ENCODE assay signal across 15 mouse cellular contexts in the genomic region with DNA sequence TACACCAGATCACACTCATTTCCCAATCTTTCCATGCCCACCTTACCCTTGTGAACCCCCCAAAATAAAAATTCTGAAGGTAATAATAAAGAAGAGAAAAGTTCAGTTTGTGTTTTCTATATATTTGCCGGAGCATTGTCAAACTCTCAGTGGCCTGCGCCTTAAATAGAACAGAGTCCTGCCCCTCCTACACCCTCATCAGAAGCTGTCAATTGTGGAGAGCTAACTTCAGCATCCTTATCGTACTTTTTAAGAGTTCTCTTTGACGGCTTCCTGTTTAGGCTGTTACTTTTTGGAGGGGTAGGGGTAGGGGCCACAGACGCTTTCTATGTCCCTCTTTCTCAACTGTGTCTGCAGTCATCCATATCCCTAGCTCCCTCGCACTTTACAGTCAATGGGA.
"Had no signal": no experiment of that assay in that cellular context is flagged by ENCODE, and none has a peak within 500 bp of the region (broad histone marks: within the 10 kb centered on the region; RNA-seq: fewer than 3 reads in every experiment).

No protein-coding gene starts in this region.

- H3K4me1 ChIP-seq: limb, embryonic 15.5 days had no signal

- ATAC-seq: liver, postnatal 0 days had no signal

- DNase-seq: kidney, postnatal 14 days; kidney, postnatal 4 days; left cerebral cortex, postnatal 4 days; liver, postnatal 0 days; lung, postnatal 10 days; lung, postnatal 4 days; midbrain, embryonic 14.5 days; thymus, adult 18-20 months; thymus, postnatal 36 days had no signal

- H3K36me3 ChIP-seq: limb, embryonic 12.5 days; limb, embryonic 15.5 days; lung, embryonic 15.5 days had no signal

- H3K27ac ChIP-seq: limb, embryonic 12.5 days; limb, embryonic 15.5 days; liver, embryonic 14.5 days; lung, embryonic 15.5 days had no signal

- H3K4me2 ChIP-seq: limb, embryonic 12.5 days; limb, embryonic 15.5 days; liver, embryonic 11.5 days; lung, embryonic 15.5 days; midbrain, embryonic 11.5 days had no signal

- H3K9me3 ChIP-seq: limb, embryonic 12.5 days; limb, embryonic 15.5 days; lung, embryonic 15.5 days had no signal

- H3K4me3 ChIP-seq: limb, embryonic 12.5 days; limb, embryonic 15.5 days; lung, embryonic 15.5 days had no signal

- H3K27me3 ChIP-seq: limb, embryonic 12.5 days; lung, embryonic 15.5 days had no signal

- H3K9ac ChIP-seq: limb, embryonic 12.5 days; limb, embryonic 15.5 days; liver, embryonic 14.5 days; liver, postnatal 0 days; lung, embryonic 15.5 days had no signal
